Mouse (Mus musculus): ENCODE measurements around the gene Tanc1.
A peak's percentile ranks its signal among the peaks of the same experiment; 100 is the strongest.

The Tanc1 gene

DNA sequence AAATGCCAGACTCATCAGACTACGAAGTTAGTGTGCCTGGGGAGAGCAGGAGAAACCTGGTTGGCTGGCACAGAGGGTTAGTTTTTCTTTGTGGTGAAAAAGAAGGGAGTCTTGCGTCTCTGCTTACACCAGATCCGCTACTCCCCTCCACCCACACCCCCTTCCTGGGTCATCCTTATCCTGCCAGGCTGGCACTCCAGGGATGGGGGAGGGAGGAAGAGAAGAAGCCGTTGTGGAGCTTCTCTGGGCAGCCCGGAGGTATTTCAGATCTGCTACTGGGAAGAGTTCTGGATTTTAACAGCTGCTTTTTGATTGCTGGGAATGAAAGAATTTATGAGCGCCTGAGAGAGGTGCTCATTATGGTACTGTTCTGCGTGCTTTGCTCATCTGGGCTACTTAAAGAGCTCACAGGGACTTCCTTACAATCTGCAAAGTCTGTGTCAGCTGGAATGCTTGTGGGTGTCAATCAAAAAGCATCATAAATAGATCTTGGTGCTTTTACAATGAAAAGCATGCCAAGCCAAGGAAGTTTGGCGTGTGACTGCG lies 1.7 kb downstream of the Tanc1 start:
- peak; percentile 33 to 36 for DNase-seq

GRCm38 (mm10) chr2:59616890-59617289 lies 5.0 kb downstream of the Tanc1 start:
- DNase-seq = no peak

GRCm38 (mm10) chr2:59618996-59619395 lies 7.2 kb downstream of the Tanc1 start:
- DNase-seq = no peak

- DNase-seq = no peak
Measured at GRCm38 (mm10) chr2:59620601-59621000, 8.8 kb downstream of the Tanc1 start.

DNA sequence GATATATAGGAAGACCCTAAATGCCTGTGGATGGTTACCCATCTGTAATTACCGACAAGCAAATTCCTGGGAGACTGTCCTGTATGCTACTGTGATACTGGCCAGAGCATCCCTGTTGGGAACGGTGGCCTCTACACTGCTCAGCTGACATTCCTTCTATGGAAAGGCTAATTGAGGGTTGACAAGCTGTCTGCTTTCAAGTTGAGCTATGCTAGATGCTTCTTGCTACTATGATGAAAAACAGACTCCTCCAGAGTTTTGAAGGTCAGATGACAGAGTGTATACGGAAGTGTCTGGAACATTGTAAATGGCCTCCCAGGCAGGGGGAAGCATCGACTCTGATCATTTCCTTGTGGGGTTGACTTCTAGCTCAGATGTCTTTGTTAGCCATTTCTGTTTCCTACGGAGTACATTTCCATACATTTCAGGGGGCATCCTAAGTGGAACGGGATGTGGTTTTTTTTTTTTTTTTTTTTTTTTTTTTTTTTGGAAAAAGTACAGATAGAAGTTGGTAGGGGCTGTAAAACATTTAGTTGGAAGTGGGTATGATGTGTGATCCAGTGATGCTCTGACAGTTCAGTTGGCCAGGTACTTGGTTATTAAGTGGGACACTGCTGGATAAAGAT lies 10.8 kb downstream of the Tanc1 start:
- DNase-seq = no peak

DNA sequence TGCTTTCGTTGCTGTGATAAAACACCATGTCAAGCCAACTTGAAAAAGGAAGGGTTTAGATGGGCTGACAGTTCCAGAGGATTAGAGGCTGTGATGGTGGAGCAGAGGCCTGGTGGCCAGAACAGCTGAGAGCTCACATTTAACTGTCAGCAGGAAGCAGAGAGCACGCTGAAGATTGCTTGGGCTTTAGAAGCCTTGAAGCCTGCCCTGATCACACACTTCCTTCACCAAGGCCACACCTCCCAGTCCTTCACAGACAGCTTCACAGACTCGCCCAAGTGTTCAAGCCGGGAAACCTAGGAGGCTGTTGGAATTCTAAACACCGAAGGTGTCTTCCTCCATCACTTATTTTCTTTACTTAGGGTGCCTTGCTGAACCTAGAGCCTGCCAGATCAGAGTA lies 12.0 kb downstream of the Tanc1 start:
- DNase-seq = no peak

- no peak for DNase-seq
Measured at GRCm38 (mm10) chr2:59625416-59625815, 13.6 kb downstream of the Tanc1 start.

GRCm38 (mm10) chr2:59625927-59626326 lies 14.1 kb downstream of the Tanc1 start:
- DNase-seq = no peak

- no peak for DNase-seq
Measured at GRCm38 (mm10) chr2:59626422-59626821, 14.6 kb downstream of the Tanc1 start.

GRCm38 (mm10) chr2:59627502-59627901 lies 15.7 kb downstream of the Tanc1 start:
- DNase-seq = no peak

DNA sequence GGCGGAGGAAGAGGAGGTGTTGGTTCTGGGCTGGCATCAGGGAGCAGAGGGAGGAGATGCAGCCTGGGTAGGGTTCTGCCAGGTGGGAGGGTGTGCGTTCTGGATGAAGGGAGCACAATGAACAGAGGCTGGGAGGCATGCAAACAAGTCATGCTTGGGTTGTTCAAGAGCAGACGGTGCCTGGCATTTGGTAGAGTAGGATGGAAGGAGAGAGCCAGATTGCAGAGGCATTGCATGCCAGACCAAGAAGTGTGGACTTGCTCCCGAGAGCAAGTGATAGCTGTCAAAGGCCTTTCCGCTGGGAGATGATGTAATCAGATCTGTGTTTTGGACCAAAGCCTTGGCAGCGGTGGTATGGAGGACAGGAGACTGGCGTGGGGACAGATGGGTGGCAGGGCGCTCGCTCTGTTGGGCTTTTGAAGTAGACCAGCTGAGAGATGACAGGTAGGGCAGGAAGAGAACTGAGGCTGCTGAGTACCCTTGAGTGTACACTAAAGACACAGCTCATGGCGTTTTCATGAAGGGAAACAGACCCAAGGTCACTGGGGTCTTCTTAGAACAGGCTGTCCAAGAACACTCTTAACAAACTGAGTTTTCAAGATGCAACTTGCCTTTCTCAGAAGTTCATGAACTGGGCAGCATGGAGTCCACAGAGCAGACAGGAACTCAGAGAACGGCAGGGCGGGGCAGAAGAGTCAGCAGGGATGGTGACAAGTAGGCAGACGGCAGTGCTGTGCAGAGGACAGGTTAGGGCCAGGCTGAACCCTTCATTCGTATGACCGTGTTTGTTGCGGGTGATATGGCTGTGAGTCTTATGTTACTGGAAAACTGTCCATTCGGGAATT lies 16.4 kb downstream of the Tanc1 start:
- peak; percentile 64 to 66 for DNase-seq

DNA sequence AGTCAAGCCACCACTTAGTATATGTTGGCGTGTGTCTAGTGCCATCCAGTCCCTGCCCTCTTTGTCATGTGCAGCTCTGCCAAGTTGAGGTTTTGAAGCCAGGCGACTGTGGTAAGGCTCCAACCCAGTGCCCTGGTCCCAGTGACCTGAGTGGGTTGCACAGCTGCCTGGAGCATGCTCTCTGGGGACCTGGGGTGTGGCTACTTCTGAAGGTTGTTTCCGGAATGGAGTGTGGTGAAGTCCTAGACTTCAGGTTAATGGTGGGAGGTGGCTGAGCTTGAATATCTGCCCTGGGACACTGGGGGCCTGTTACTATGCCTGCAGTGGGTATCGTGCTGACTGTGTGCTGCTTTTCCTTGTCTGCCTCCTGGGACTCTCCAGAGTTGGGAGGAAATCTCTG lies 18.0 kb downstream of the Tanc1 start:
- no peak for DNase-seq

DNA sequence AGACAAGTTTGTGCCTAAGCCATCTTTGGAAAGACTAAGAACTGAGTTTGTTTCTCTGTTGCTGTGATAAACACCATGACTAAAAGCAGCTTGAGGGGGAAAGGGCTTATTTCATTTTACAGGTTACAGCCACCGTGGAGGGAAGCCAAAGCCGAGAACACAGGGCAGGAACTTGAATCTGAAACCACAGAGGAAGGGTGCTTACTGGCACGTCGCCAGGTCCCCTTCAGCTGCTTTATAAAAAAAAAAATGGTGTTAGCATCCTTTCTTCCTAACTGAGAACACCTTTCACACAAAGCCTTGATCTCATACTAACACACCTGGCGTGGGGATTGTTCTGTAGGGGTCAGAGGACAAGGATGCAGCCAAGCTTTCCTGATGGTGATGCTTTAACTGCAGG lies 19.6 kb downstream of the Tanc1 start:
- DNase-seq = no peak

DNA sequence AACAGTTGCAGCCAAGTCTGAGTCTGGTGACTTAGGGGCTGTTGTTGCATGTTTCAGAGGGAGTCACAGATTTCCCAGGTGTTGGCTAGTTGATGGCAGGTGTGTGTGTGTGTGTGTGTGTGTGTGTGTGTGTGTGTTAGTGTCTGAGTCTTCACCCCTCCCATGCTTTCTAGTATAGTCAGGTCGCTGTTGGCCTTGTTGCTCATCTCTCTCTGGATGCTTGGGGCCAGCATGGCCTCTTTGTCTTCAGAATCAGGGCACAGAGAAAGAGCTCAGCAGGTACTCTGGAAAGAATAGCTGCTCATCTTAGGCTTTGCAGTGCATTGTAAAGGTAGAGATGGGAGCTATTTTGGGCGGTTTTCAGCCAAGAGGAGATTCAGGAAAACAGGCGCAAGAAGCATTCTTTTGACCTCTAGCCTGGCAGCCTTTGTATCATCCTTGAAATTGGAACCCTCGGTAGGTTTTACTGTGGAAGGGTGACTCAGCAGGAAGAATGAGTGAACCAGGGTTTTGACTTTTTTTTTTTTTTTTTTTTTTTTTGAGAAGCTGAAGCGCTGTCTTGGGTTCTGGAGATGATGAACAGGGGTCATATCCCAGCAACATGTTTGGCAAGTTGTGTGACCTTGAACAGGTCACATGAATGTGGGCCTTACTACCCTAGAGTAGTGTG lies 22.1 kb downstream of the Tanc1 start:
- no peak for DNase-seq

- DNase-seq = no peak
Measured at GRCm38 (mm10) chr2:59637040-59637785, 25.4 kb downstream of the Tanc1 start.

DNA sequence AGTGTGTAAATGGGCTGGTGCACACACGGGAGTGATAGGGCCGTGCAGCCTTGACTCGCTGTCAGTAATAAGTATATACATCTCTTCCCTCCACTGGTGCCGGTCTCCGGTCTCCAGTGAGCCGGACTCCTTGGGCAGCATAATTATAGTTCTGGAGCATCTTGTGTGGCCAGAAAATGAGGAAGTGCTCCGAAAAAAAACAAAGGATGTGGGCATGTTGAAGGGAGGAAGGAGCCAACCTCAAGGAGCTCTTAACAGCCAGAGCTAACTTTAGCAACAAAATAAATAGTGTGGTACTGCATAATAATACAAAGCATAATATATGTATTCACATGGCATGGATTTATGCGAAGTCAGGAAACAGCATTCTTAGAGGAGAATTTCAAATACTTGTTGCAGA lies 30.9 kb downstream of the Tanc1 start:
- no peak for DNase-seq

GRCm38 (mm10) chr2:59644816-59645215 lies 33.0 kb downstream of the Tanc1 start:
- peak; percentile 49 to 62 for DNase-seq

GRCm38 (mm10) chr2:59645515-59645914 lies 33.7 kb downstream of the Tanc1 start:
- peak; percentile 90 to 91 for DNase-seq

DNA sequence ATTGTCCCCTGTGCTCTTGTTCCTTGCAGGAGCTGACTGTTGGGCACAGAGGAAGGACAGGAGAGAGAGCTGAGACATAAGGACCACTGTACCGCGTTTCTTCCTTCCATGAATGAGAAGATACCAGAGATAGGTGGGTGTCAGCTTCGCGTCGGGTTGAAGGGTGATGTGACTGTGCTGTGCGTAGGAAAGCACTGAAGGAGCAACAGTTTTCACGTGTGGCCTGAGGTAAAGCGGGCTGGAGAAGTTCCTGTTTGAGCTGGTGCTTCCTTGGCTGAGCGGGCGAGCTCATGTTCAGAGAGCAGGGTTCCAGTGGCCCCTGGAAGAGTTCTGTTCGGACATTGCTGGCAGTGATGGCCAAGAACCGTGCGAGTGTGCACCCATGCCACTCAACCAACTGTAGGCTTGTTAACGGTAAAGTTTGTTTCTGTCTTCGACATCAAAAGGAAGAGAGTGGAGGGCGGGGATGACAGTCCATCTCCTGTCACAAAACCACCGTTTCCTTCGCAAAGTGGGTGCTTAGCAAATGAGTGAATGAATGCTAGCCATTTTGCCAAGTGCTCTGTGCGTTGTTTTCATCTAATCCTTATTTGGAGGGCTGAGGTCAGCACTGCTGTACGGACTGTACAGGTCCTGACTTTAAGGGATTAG lies 35.0 kb downstream of the Tanc1 start:
- no peak for DNase-seq

- no peak for DNase-seq
Measured at GRCm38 (mm10) chr2:59648444-59648843, 36.6 kb downstream of the Tanc1 start.

- DNase-seq = no peak
Measured at GRCm38 (mm10) chr2:59651801-59652200, 40.0 kb downstream of the Tanc1 start.

- DNase-seq = no peak
Measured at GRCm38 (mm10) chr2:59652702-59653101, 40.9 kb downstream of the Tanc1 start.

All from cerebellum, adult 18-20 months (tissue).